12 mouse cellular contexts compared by ENCODE assay signal in the genomic region with DNA sequence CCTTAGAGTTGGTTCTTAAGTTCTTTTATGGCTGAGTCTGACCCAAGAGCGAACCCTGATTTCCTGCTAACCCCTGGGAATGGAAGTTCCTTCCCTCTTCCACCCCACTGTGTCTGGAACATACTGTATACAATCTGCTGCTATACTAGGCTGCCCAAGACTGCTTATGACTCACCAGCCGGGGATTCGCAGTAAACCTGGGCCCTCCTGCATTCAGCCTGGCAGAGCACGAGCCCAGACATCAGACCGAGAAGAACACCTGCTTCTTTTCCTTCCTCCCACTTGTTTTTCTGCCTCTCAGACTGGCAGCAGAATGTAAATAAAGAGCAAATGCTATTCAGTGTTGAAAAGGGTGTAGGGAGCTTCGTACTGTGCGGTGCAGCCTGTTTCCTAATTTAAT. TPM values are rescaled to one million over a fixed set of nuclear protein-coding genes. Genes with fewer than 3 reads are reported as not detected.
DNase-seq lines count a peak whose midpoint lies in the region; ATAC-seq and TF ChIP-seq lines count a peak whose summit lies in the region.
"Had no signal": no experiment of that assay in that cellular context is flagged by ENCODE, and none has a peak within 500 bp of the region (broad histone marks: within the 10 kb centered on the region; RNA-seq: fewer than 3 reads in every experiment).

No protein-coding gene starts in this region.

- no peak overlapping the region for H3K9ac ChIP-seq in midbrain, embryonic 11.5 days (ENCODE audit: low read length)
- no peak overlapping the region for H3K9ac ChIP-seq in midbrain, postnatal 0 days (replicated peaks; ENCODE audit: low read length, poor library complexity, severe bottlenecking)
- H3K9ac ChIP-seq in midbrain, embryonic 16.5 days (ENCODE audit: low read depth, low read length), result no peak overlapping the region
- H3K9ac ChIP-seq: embryonic facial prominence, embryonic 12.5 days; heart, embryonic 13.5 days; midbrain, embryonic 12.5 days had no signal

- no peaks in the 10 kb centered on the region; the same call in 1 of the 2 replicates for H3K4me1 ChIP-seq in midbrain, embryonic 11.5 days (ENCODE audit: control insufficient read depth, insufficient read depth, low read length)
- H3K4me1 ChIP-seq in midbrain, postnatal 0 days (ENCODE audit: insufficient read depth, low read length), result peaks cover 3% of the 10 kb centered on the region; the same call in 1 of the 2 replicates
- H3K4me1 ChIP-seq in midbrain, embryonic 16.5 days (ENCODE audit: control insufficient read depth, insufficient read depth, low read length), result peaks cover 6% of the 10 kb centered on the region; the same call in 1 of the 2 replicates

- no peak overlapping the region for H3K27ac ChIP-seq in midbrain, embryonic 11.5 days (ENCODE audit: low read depth, low read length)
- no peak overlapping the region for H3K27ac ChIP-seq in midbrain, postnatal 0 days (ENCODE audit: low read depth, low read length)
- H3K27ac ChIP-seq in midbrain, embryonic 16.5 days (ENCODE audit: low read length), result no peak overlapping the region
- H3K27ac ChIP-seq: embryonic facial prominence, embryonic 12.5 days; heart, embryonic 13.5 days; midbrain, embryonic 12.5 days had no signal

- intact Hi-C loops in left cerebral cortex, postnatal 36 days (cut with DNase I), result loop anchor here (10.0 kb wide), 1 partner anchor 201 kb away; no protein-coding TSS in a partner anchor

- DNase-seq in cerebellum, adult 11-12 months, result peak; percentile 55
- DNase-seq in cerebellum, postnatal 4 days (ENCODE audit: low spot score in 2 of 2), result no peak
- peak; percentile 65 for DNase-seq in midbrain, embryonic 11.5 days (ENCODE audit: low spot score, missing footprints)
- no peak for DNase-seq in midbrain, postnatal 0 days (ENCODE audit: low spot score)
- DNase-seq in left cerebral cortex, postnatal 36 days (ENCODE audit: low spot score in 2 of 2), result peak; percentile 59 to 69
- no peak for DNase-seq in natural killer cell, adult 2 months (ENCODE audit: low spot score in 2 of 2)

- ATAC-seq in midbrain, embryonic 11.5 days (ENCODE audit: low FRiP score), result no peak
- no peak for ATAC-seq in midbrain, postnatal 0 days (ENCODE audit: low FRiP score)
- no peak for ATAC-seq in midbrain, embryonic 16.5 days
- no peak for ATAC-seq in megakaryocyte-erythroid progenitor cell, adult 5-6 weeks (replicated peaks; ENCODE audit: low FRiP score, low TSS enrichment, poor library complexity, severe bottlenecking)
- ATAC-seq: activated CD4-positive, CD25-positive, alpha-beta regulatory T cell, adult 4 months had no signal

- no peaks in the 10 kb centered on the region for H3K36me3 ChIP-seq in midbrain, embryonic 11.5 days (ENCODE audit: control insufficient read depth, insufficient read depth, low read length)
- H3K36me3 ChIP-seq in midbrain, postnatal 0 days (ENCODE audit: insufficient read depth, low read length), result no peaks in the 10 kb centered on the region
- no peaks in the 10 kb centered on the region for H3K36me3 ChIP-seq in midbrain, embryonic 16.5 days (ENCODE audit: control insufficient read depth, insufficient read depth, low read length)
- H3K36me3 ChIP-seq: embryonic facial prominence, embryonic 12.5 days; heart, embryonic 13.5 days; midbrain, embryonic 12.5 days had no signal

- 83% methylated on average over 7 of the region's 7 CpGs for WGBS in midbrain, embryonic 11.5 days
- 82% methylated on average over 7 of the region's 7 CpGs for WGBS in midbrain, postnatal 0 days
- 81% methylated on average over 7 of the region's 7 CpGs for WGBS in midbrain, embryonic 16.5 days

- no peaks in the 10 kb centered on the region for H3K9me3 ChIP-seq in midbrain, embryonic 11.5 days (ENCODE audit: control insufficient read depth, low read length)
- no peaks in the 10 kb centered on the region for H3K9me3 ChIP-seq in midbrain, postnatal 0 days (ENCODE audit: low read length)
- H3K9me3 ChIP-seq in midbrain, embryonic 16.5 days (replicated peaks; ENCODE audit: control insufficient read depth, low read length, poor library complexity, severe bottlenecking), result no peaks in the 10 kb centered on the region
- H3K9me3 ChIP-seq: embryonic facial prominence, embryonic 12.5 days; heart, embryonic 13.5 days had no signal

- no peak overlapping the region for H3K4me2 ChIP-seq in midbrain, embryonic 11.5 days
- no peak overlapping the region for H3K4me2 ChIP-seq in midbrain, postnatal 0 days (ENCODE audit: low read depth, low read length, poor library complexity, severe bottlenecking)
- H3K4me2 ChIP-seq in midbrain, embryonic 16.5 days (ENCODE audit: low read length), result no peak overlapping the region
- H3K4me2 ChIP-seq: embryonic facial prominence, embryonic 12.5 days; heart, embryonic 13.5 days; midbrain, embryonic 12.5 days had no signal

- H3K27me3 ChIP-seq in midbrain, embryonic 11.5 days (ENCODE audit: control insufficient read depth, insufficient read depth, low read length), result no peaks in the 10 kb centered on the region
- H3K27me3 ChIP-seq in midbrain, postnatal 0 days (ENCODE audit: insufficient read depth, low read length), result no peaks in the 10 kb centered on the region
- no peaks in the 10 kb centered on the region for H3K27me3 ChIP-seq in midbrain, embryonic 16.5 days (ENCODE audit: control insufficient read depth, insufficient read depth, low read depth, low read length)
- H3K27me3 ChIP-seq: embryonic facial prominence, embryonic 12.5 days; heart, embryonic 13.5 days; midbrain, embryonic 12.5 days had no signal

- no peak overlapping the region for H3K4me3 ChIP-seq in midbrain, embryonic 11.5 days (ENCODE audit: low read depth, low read length)
- no peak overlapping the region for H3K4me3 ChIP-seq in midbrain, postnatal 0 days (ENCODE audit: low read depth, low read length)
- no peak overlapping the region for H3K4me3 ChIP-seq in midbrain, embryonic 16.5 days (ENCODE audit: low read depth, low read length)
- H3K4me3 ChIP-seq: embryonic facial prominence, embryonic 12.5 days; heart, embryonic 13.5 days; midbrain, embryonic 12.5 days had no signal

- no peak for TF ChIP-seq CTCF in midbrain, postnatal 0 days (IDR thresholded peaks at IDR 0.05)

RNA-seq across cellular contexts. Expression of gene Vdac1, which starts 24.7 kb away (rescaled TPM):
- 209 and 210 TPM in 2 replicates for polyA plus RNA-seq in midbrain, embryonic 11.5 days (2014; fragmentation: Nextera tagmentation; extraction: Ambion mirVana)
- total RNA-seq in midbrain, postnatal 0 days (2014; rRNA removed), result 337 and 343 TPM in 2 replicates
- polyA plus RNA-seq in midbrain, postnatal 0 days (2015; fragmentation: Nextera tagmentation; extraction: Ambion mirVana), result 412 and 433 TPM in 2 replicates
- total RNA-seq in left cerebral cortex, postnatal 36 days (2021), result 100 to 1,000 TPM; 542 to 579 TPM
- 362 and 402 TPM in 2 replicates for polyA plus RNA-seq in midbrain, embryonic 16.5 days (2015; fragmentation: Nextera tagmentation; extraction: Ambion mirVana)
- 192 and 199 TPM in 2 replicates for total RNA-seq in megakaryocyte-erythroid progenitor cell, adult 5-6 weeks (2014; fragmentation: Nextera tagmentation)
- 232 and 301 TPM in 2 replicates for total RNA-seq in megakaryocyte-erythroid progenitor cell, adult 5-6 weeks (2017)

RNA-seq across cellular contexts. Expression of gene Tcf7, which starts 53.1 kb away (rescaled TPM):
- 8.0 and 10.7 TPM in 2 replicates for polyA plus RNA-seq in midbrain, embryonic 11.5 days (2014; fragmentation: Nextera tagmentation; extraction: Ambion mirVana)
- total RNA-seq in midbrain, postnatal 0 days (2014; rRNA removed), result 2.0 and 2.6 TPM in 2 replicates
- 3.1 and 3.2 TPM in 2 replicates for polyA plus RNA-seq in midbrain, postnatal 0 days (2015; fragmentation: Nextera tagmentation; extraction: Ambion mirVana)
- 1 to 10 TPM; 3.3 to 6.3 TPM for total RNA-seq in left cerebral cortex, postnatal 36 days (2021)
- 2.3 and 3.2 TPM in 2 replicates for polyA plus RNA-seq in midbrain, embryonic 16.5 days (2015; fragmentation: Nextera tagmentation; extraction: Ambion mirVana)
- total RNA-seq in megakaryocyte-erythroid progenitor cell, adult 5-6 weeks (2014; fragmentation: Nextera tagmentation), result 12.1 and 19.1 TPM in 2 replicates
- 3.6 and 10.0 TPM in 2 replicates for total RNA-seq in megakaryocyte-erythroid progenitor cell, adult 5-6 weeks (2017)

Comparison
In these comparisons a context has a peak if more than half of its experiments do, and no peak if none do; other contexts are left out.
1. DNase-seq: peak in cerebellum, adult 11-12 months (single experiment), midbrain, embryonic 11.5 days (single experiment) and left cerebral cortex, postnatal 36 days (2 of 2); none in cerebellum, postnatal 4 days (0 of 2), midbrain, postnatal 0 days (single experiment) and natural killer cell, adult 2 months (0 of 2).